Mouse (Mus musculus): Measurements from ENCODE around the gene Krtap24-1.

- TF ChIP-seq CTCF (IDR thresholded peaks at IDR 0.05; ENCODE audit: control insufficient read depth, insufficient read depth, insufficient read length) (no peak), MAX (IDR thresholded peaks at IDR 0.05) (no peak), USF1 (IDR thresholded peaks at IDR 0.05; ENCODE audit: low read depth) (no peak), MYOG (IDR thresholded peaks at IDR 0.05; ENCODE audit: control insufficient read depth, extremely low read depth, insufficient read length) (no peak), CEBPB (IDR thresholded peaks at IDR 0.05; ENCODE audit: low read depth) (no peak), FOSL1 (IDR thresholded peaks at IDR 0.05; ENCODE audit: insufficient read depth, low read length, poor library complexity, severe bottlenecking) (no peak)
These were observed 45.3 kb upstream of the Krtap24-1 start for GRCm38 (mm10) chr16:88657426-88657825.
